In genomic region chr16:66871201-66871600, GRCm38 (mm10) we compare ENCODE assay signal across 10 mouse cellular contexts.
"Had no signal": no experiment of that assay in that cellular context is flagged by ENCODE, and none has a peak within 500 bp of the region (broad histone marks: within the 10 kb centered on the region; RNA-seq: fewer than 3 reads in every experiment).

No protein-coding gene starts in this region.

- DNase-seq: kidney, adult 9 months; kidney, postnatal 14 days; layer of hippocampus, adult 9-11 months; liver, embryonic 13.5 days; lung, adult 2 months; lung, postnatal 14 days; thymus, adult 2 months; thymus, postnatal 14 days; thymus, postnatal 4 days had no signal

- ATAC-seq: midbrain, embryonic 15.5 days had no signal
